Mouse (Mus musculus) G1E (cell line): ENCODE measurements around the gene Kalrn. TPM values are rescaled to one million over a fixed set of nuclear protein-coding genes. Genes with fewer than 3 reads are reported as not detected.

ENCODE experiments used
- ATAC-seq: 2 replicates; pipeline ENCODE4 v1.8.0; 2016; ENCODE audit warnings: mild to moderate bottlenecking; ENCODE audit not compliant: insufficient number of reproducible peaks, poor library complexity, low FRiP score, severe bottlenecking; ENCODE audit errors: extremely low read depth
- DNase-seq: peaks from one replicate; pipeline ENCODE4 v3.0.0; 2012; ENCODE audit warnings: low spot score
- H3K27me3 ChIP-seq: 2 replicates; pipeline ENCODE4 v1.6.1; 2012; ENCODE audit warnings: mild to moderate bottlenecking, low read length, inconsistent platforms; ENCODE audit not compliant: insufficient read depth
- H3K36me3 ChIP-seq: replicated peaks from 2 replicates; pipeline ENCODE3; 2012; ENCODE audit warnings: mild to moderate bottlenecking, inconsistent platforms
- H3K4me1 ChIP-seq: 2 replicates; pipeline ENCODE4 v1.6.1; 2012; ENCODE audit warnings: low read depth, low read length, inconsistent platforms, mixed read lengths; ENCODE audit not compliant: insufficient read depth
- H3K4me3 ChIP-seq: 2 replicates; pipeline ENCODE4 v1.5.1; 2012; ENCODE audit warnings: low read depth, mild to moderate bottlenecking, inconsistent platforms, low read length, moderate library complexity, mixed read lengths
- H3K9me3 ChIP-seq: replicated peaks from 2 replicates; pipeline ENCODE4 v1.6.1; 2012; ENCODE audit warnings: inconsistent platforms
- CTCF ChIP-seq: IDR thresholded peaks from 2 replicates; pipeline ENCODE4 v1.5.1; 2012; ENCODE audit warnings: low read depth, low read length, inconsistent platforms, mixed read lengths
- GATA1 ChIP-seq: IDR thresholded peaks from 2 replicates; pipeline ENCODE4 v1.6.1; 2012; ENCODE audit warnings: borderline replicate concordance, low read length, inconsistent platforms, mixed read lengths
- GATA2 ChIP-seq: IDR thresholded peaks from 2 replicates; pipeline ENCODE4 v1.6.1; 2012; ENCODE audit warnings: low read depth, low read length, inconsistent platforms, borderline replicate concordance
- POLR2AphosphoS5 ChIP-seq: IDR thresholded peaks from 2 replicates; pipeline ENCODE4 v1.6.1; 2012; ENCODE audit warnings: low read depth, low read length, inconsistent platforms; ENCODE audit not compliant: insufficient replicate concordance
- TAL1 ChIP-seq: conservative IDR thresholded peaks from 2 replicates; pipeline ENCODE4 v1.6.1; 2012; ENCODE audit warnings: low read depth, low read length, inconsistent platforms, mixed read lengths
- polyA plus RNA-seq: library from polyadenylated mRNA; stranded (reverse); fragments of >175 nt; gene quantifications from 2 replicates; pipeline ENCODE4 v1.2.3, GENCODE M21; 2012
- total RNA-seq, 2 experiments: library from RNA; stranded (forward) in 1 of 2; stranded (reverse) in 1 of 2; fragments of 200-1000 nt in 1 of 2; fragments of >200 nt in 1 of 2; fragmentation: Nextera tagmentation in 1 of 2; gene quantifications; 2 replicates each; pipeline ENCODE4 v1.2.3; 2014 to 2017

The Kalrn gene
- total and polyA plus RNA-seq, 3 experiments, result 0.88 to 2.8 (median 1.8) TPM

DNA sequence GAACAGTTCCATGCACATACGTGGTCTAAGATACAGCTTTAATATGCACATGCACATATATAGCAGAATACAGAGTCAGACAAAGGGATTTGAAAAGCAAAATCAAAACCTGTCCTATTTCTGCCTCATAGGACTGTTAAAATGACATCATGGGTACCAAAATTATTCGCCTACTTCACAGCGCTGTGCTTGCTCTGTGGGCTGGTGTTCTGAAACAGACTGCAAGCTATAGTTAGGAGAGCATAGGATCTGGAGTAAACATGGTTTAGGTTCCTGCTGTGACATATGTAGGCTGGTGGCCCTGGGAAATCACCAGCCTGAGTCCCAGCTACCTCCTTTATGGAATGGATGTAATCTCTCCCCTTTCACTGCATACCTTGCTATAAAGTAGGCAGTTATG lies 320.7 kb downstream of the Kalrn start:
- H3K4me1 ChIP-seq, result no peaks in the 10 kb centered on the region
- ATAC-seq, result no peak
- no peak for DNase-seq
- H3K9me3 ChIP-seq, result no peaks in the 10 kb centered on the region
- H3K4me3 ChIP-seq, result no peak overlapping the region
- no peaks in the 10 kb centered on the region for H3K36me3 ChIP-seq
- peaks cover 5% of the 10 kb centered on the region; the same call in 1 of the 2 replicates for H3K27me3 ChIP-seq
- no peak for TF ChIP-seq CTCF
- no peak for TF ChIP-seq GATA2
- no peak for TF ChIP-seq GATA1
- TF ChIP-seq TAL1, result no peak
- no peak for TF ChIP-seq POLR2AphosphoS5

DNA sequence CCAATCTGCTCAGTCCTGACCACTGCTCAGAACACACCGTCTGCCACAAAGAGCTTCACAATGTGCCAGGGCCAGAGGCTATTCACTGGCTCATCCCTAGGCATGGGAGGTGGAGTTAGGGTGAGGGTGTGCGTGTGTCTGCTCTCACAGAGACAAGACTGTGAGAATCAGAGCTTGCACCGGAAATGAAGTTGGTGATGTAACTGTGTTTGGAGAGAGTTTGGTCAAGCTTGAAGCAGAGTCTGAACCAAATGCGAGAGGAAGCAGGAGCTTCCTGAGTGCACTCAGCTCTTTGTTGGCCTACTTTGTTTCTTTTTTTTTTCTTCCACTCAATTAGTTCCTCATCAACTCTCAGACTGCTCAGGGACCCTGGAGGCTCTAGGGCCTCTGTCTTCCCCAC lies 325.1 kb downstream of the Kalrn start:
- TF ChIP-seq POLR2AphosphoS5 (no peak), GATA1 (no peak), GATA2 (no peak), CTCF (no peak), TAL1 (no peak)
- H3K4me3 ChIP-seq, result no peak overlapping the region
- peaks cover 13% of the 10 kb centered on the region; the same call in 1 of the 2 replicates for H3K27me3 ChIP-seq
- ATAC-seq, result no peak
- no peaks in the 10 kb centered on the region for H3K9me3 ChIP-seq
- H3K36me3 ChIP-seq, result no peaks in the 10 kb centered on the region
- no peaks in the 10 kb centered on the region for H3K4me1 ChIP-seq
- no peak for DNase-seq

- ATAC-seq (no peak), DNase-seq (no peak)
- Histone ChIP-seq H3K27me3 (peaks cover 8% of the 10 kb centered on the region; the same call in 1 of the 2 replicates), H3K36me3 (no peaks in the 10 kb centered on the region), H3K4me3 (no peak overlapping the region), H3K4me1 (no peaks in the 10 kb centered on the region), H3K9me3 (no peaks in the 10 kb centered on the region)
- TF ChIP-seq GATA1, result no peak
Measured at GRCm38 (mm10) chr16:34241936-34242729, 331.2 kb downstream of the Kalrn start.

DNA sequence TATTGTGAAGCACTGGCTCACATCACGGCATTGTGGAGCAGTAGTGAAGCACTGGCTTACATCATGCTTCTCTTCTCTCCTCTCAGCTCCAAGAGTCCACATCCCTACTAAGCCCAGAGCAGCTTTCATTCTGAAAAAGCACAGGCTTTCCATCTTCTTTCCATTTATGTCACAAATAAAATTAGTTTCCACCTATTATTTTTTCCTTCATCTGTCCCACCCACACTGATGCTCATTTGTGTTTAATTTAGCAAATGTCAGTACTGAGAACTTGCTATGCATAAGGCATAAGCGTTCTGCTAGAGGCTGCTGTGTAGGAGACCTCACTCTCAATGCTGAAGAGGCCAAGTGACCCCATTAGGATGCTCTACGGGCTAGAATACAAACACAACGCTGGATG lies 333.7 kb downstream of the Kalrn start:
- Histone ChIP-seq H3K36me3 (no peaks in the 10 kb centered on the region), H3K4me1 (no peaks in the 10 kb centered on the region), H3K4me3 (no peak overlapping the region), H3K9me3 (no peaks in the 10 kb centered on the region), H3K27me3 (peaks cover 7% of the 10 kb centered on the region; the same call in 1 of the 2 replicates)
- no peak for ATAC-seq
- no peak for DNase-seq
- TF ChIP-seq CTCF, result no peak
- no peak for TF ChIP-seq TAL1
- TF ChIP-seq POLR2AphosphoS5, result no peak
- no peak for TF ChIP-seq GATA1
- no peak for TF ChIP-seq GATA2

- ATAC-seq, result no peak
- Histone ChIP-seq H3K4me3 (no peak overlapping the region), H3K27me3 (peaks cover 2% of the 10 kb centered on the region; the same call in 1 of the 2 replicates), H3K4me1 (no peaks in the 10 kb centered on the region), H3K36me3 (no peaks in the 10 kb centered on the region), H3K9me3 (no peaks in the 10 kb centered on the region)
- no peak for TF ChIP-seq GATA1
- no peak for TF ChIP-seq POLR2AphosphoS5
- TF ChIP-seq CTCF, result no peak
- no peak for TF ChIP-seq TAL1
- no peak for TF ChIP-seq GATA2
- no peak for DNase-seq
Measured at GRCm38 (mm10) chr16:34236898-34237611, 336.3 kb downstream of the Kalrn start.

- Histone ChIP-seq H3K27me3 (peaks cover 2% of the 10 kb centered on the region; the same call in 1 of the 2 replicates), H3K4me3 (no peak overlapping the region), H3K9me3 (no peaks in the 10 kb centered on the region), H3K4me1 (no peaks in the 10 kb centered on the region), H3K36me3 (no peaks in the 10 kb centered on the region)
- no peak for TF ChIP-seq POLR2AphosphoS5
- TF ChIP-seq GATA1, result no peak
- no peak for ATAC-seq
- DNase-seq, result no peak
Measured at GRCm38 (mm10) chr16:34235086-34235485, 338.2 kb downstream of the Kalrn start.
